Mouse (Mus musculus): ENCODE measurements around the gene Lst1.
A peak's percentile ranks its signal among the peaks of the same experiment; 100 is the strongest.

The Lst1 gene

DNA sequence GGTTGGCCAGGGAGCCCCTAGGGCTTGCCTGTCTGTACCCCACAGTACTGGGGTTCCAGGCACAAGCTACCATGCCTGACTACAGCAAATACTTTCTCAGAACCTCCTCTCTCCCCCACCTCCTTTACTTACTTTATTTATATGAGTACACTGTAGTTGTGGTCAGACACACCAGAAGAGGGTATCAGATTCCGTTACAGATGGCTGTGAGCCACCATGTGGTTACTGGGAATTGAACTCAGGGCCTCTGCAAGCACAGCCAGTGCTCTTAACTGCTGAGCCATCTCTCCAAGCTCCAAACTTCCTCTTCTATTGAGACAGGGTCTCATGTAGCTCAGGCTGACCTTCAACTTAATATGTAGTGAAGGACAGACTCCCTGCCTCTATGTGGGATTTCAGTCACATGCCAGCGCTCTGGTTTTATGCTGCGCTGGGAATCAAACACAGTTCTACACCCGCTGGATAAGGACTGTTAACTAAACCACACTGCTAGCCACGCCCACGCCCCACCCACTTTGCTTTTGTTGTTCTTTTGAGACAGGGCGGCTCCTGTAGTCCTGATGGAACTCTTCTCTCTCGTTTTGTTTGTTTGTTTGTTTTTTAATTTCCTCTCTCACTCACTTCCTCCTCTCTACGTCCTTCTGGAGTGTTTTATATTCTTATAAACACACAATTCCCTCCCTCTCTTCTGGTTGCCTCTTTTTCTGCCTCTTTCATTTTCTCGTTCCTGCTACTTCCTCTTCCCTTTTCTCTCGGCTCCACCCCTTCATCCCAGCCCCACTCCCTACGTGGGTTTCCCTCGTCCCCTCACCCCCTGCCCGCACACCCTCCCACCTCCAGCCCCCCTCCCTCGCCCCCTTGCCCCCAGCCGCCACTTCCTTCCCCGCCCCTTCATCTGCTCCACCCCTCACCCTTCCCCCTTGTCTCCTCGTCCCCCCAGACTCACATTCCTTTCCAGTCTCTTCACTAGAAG is 2.3 kb downstream of the Lst1 start:
- peak; percentile 91 for DNase-seq (ENCODE audit: low read depth, low spot score)

DNA sequence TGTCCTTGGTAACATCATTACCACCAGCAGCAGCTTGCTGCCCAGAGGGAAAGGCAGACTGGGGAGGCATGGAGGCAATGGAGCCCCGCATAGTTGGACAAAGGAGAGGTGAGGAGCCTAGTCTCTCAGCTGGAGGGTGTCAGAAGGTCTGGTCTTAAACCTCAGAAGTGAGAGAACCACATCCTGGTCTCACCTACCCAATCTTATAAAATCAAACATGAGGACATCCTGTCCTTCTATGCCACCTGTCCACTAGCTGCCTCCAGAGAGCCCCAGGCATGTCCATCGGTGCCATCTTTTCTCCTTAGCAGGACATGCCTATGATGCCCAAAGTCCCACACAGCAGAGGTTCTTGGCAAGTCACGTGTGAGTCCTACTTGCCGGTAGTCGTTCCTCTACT is 8.1 kb downstream of the Lst1 start:
- DNase-seq (ENCODE audit: low read depth, low spot score): no peak

DNA sequence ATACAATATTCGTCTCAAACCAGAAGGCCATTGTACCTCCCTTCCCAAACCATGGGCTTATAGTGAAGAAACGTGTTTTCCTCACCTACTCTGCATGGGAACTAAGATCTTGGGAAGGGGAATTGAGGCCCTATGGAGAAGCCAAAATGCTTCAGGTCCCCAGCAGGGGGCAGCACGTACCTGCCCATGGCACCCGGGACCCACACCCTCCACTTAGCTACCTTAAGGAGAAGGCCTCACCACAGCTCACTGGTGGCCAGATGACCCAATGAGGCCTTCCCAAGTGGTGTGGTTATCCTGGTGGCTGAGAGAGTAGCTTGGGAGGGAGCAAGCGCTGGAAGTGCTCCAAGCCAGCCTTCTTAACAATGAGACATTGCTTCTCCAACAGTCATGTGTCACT is 9.7 kb downstream of the Lst1 start:
- DNase-seq (ENCODE audit: low read depth, low spot score): peak; percentile 85

DNA sequence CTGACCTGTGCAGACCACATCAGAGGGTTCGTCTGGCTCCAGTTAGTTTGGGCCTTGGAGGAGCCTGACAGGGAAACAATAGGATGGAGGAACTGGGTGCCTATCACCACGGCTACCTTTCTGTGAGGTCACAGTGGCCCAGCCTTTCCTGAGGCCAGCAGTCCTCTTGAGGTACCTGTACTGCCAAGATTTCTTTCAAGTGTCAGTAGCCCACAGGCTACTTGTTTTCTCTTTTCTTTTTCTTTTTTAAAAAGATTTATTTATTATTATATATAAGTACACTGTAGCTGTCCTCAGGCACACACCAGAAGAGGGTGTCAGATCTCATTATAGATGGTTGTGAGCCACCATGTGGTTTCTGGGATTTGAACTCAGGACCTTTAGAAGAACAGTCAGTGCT is 12.3 kb downstream of the Lst1 start, which contains the start of gene Aif1:
TSS of gene Aif1 (minus strand) at position 101 of the 400 bp plus-strand sequence.
- no peak for DNase-seq (ENCODE audit: low read depth, low spot score)

DNA sequence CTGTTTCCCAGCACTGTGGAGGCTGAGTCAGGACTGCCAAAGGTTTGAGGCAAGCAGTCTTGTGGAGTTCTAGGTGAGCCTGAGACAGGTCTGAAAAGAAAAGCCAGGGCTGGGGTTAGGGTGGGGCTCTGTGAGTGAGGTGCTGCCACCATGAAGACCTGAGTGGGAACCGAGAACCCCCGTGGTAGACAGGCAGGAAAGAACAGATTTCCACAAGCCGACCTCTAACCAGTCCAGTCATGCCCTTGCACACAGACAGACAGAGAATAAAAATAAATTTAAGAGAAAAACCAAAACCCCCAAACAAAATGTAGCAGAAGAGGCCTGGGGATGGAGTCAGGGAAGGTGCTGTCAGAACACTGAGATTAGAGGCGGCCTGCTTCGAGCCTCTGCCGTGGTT is 12.9 kb downstream of the Lst1 start:
- no peak for DNase-seq (ENCODE audit: low read depth, low spot score)

DNA sequence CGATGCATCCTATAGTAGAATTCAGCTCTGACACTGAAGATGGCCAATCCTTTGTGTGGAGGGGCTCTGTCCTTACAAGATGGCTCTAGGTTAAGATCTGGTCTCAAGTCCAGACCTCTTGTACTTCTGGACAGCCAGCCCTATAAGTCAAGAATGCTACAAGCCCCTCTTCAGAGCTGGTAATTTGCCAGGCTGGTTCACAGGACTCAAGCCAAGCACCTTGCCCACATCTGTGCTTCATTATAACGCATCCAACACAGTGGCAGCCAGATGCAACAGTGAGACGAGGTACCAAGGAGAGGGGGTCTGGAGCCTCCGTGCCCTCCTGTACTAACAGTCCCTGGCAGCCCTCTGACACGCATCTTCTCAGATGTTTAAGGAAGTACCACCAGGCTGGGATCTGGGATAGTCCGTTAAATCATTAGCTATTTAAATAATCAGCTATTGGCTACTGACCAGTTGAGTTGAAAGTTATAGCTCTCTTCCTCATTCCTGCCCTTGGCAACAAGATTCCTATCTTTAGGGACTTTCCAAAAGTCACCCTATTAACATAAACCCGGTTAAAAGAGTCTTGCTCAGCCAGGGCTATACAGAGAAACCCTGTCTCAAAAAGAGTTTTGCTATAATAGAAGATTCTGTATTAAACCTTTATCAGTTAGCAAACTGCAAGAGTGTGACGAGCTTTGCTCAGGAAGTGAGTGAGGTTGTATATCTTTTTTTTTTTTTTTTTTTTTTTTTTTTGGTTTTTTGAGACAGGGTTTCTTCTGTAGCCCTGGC is 13.8 kb downstream of the Lst1 start:
- DNase-seq (ENCODE audit: low read depth, low spot score): peak; percentile 74

DNA sequence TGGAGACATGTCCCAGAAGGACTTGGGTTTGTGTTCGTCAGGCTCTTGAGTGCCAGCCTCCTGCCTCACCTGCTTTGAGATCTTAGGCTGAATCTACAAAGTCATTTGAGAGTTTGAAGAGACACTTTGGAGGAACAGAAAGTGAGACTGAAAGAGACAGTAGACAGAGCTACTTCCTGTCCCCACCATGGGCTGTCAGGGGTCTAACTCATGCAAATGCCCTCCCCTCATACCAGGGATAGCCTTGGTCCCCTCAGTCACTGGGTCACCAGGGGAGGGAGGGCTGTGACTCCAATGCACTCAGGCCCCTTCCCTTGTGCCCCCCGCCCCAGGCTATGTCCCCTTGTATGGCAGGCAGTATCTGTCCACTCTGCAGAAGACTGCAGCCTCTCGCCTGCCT is 14.9 kb downstream of the Lst1 start:
- DNase-seq (ENCODE audit: low read depth, low spot score): peak; percentile 91

DNA sequence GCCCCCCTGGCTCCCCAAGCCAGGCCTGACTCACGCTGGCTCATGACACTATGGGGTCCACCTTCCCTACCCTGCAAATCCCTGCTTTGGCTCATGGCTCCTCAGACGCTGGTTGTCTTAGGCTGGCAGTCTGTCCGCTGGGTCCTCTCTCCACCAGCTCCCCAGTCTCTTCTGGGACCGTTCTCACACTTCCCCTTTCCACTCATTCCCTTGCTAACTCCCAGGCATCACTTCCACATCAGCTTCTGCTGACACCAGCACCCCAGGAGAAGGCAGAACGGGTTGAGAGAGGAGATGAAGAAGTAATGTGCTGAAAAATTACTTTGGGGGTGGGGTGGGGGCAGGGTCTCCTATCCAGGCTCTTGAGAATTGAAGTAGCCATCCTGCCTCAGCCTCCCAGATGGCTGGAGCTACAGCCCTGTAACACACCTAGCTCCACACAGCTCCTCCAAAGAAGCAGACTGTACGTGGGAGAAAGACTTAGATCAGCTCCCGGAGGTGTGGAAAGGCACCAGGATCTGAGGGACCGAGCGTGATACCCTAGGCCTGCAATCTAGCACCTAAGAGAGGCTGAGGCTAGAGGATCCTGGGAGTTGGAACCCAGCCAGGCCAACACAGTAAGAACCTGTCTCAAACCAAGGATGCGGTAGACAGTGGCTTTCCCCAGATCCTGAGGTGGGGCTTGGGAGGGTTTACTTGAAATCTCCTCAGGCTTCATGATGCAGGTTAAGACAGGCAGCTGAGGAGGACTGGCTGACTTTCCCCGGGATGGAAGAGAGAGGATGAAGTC is 15.6 kb downstream of the Lst1 start:
- DNase-seq (ENCODE audit: low read depth, low spot score): peak; percentile 73

DNA sequence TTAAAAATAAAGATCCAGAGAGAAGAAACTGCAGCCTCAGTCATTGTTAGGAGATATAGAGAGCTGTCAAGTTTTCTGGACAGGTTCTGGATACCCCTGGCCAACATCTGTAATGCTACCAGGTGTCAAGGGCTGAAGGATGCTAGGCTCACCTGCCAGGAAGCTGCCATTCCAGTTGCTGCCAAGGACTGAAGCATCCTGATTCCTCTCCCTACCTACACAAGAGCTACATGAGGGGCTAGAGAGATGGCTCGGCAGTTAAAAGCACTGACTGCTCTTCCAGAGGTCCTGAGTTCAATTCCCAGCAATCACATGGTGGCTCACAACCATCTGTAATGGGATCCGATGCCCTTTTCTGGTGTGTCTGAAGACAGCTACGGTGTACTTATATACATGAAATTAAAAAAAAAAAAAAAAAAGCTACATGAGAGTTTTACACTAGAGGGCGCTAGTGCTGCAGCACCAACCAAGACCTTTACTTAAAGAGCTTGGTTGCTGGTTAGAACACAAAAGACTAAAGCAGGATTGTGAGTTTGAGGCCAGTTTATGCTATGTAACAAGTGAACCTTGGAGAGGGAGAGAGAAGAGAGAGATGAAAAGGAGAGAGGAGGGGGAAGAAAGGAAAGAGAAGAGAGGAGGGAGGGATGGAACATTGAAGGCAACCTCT is 19.6 kb downstream of the Lst1 start:
- DNase-seq (ENCODE audit: low read depth, low spot score): peak; percentile 84

DNA sequence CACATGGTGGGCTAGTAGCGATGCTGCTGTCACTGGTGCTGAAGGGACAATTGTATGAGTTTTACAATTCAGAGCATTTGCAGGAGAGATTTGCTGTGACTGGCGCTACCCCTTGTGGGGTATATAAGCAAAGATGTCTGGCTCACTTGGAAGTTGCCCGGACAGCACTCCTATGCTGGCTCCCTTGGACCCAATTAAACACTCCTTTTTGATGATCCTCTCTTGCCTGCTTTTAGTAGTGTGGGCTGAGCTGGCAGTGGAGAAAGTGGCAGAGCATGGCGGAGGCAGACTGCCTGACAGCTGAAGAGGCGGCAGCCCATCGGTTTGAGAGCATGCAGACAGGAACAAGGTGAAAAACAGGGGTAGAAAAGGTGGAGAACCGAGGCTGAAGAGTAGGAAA is 20.4 kb downstream of the Lst1 start:
- no peak for DNase-seq (ENCODE audit: low read depth, low spot score)

DNA sequence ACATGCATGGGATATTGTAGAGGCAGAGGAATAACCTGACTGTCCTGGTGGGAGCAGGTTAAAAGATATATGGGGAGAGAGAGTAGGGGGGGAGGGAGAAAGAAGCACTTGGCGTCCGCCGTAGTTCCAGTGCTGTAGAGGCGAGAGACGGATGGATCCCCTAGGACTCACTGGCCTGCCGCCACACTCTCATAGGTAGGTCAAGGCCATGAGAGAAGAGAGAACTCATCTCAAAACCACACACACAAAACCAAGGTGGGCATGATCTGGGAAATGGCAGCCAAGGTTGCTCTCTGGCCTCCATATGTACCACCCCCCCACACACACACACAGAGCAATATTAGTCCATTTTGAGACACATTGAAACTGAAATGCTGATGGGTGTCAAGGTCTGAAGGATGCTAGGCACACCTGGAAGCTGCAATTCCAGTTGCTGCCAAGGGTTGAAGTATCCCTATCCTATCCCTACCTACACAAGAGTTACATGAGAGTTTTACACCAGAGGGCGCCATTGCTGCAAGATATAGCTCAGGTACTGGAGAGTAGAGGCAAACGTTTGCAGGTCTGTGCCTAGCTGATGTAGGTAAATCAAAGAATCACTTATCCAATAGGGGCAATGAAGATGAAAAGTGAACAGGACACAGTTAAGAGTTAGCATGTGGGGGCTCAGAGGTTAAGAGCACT is 21.7 kb downstream of the Lst1 start:
- DNase-seq (ENCODE audit: low read depth, low spot score): peak; percentile 88

DNA sequence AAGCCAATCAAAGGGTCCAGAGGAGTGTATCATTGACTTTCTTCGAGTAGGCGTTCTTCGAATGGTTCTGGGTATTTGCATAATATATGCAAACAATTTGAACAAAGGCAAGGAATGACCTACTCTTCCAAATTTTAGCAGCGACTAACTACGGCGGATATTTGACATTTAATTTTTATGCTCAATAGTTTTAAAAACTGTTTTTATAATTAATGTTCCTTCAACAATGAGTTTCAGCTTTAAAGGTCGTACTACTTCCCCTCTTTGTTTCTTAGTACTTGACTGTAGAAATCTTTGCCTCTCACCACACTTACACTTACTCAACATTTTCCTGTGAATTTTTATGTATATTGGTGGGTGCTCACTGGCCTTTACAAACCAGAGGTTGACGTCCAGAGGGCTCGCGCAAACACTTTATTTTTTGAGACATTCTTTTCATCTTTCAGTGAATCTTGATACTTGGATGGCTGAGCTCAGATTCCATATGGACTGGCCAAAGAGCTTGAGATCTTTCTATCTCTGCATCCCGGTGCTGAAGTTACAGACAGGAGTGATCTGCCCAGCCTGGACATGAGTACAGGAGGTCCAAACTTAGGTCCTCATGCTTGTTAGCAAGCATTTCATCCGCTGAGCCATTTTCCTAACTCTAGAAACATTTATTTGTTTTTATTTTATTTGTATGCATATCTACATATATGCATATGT is 22.6 kb downstream of the Lst1 start:
- peak; percentile 35 for DNase-seq (ENCODE audit: low read depth, low spot score)

DNA sequence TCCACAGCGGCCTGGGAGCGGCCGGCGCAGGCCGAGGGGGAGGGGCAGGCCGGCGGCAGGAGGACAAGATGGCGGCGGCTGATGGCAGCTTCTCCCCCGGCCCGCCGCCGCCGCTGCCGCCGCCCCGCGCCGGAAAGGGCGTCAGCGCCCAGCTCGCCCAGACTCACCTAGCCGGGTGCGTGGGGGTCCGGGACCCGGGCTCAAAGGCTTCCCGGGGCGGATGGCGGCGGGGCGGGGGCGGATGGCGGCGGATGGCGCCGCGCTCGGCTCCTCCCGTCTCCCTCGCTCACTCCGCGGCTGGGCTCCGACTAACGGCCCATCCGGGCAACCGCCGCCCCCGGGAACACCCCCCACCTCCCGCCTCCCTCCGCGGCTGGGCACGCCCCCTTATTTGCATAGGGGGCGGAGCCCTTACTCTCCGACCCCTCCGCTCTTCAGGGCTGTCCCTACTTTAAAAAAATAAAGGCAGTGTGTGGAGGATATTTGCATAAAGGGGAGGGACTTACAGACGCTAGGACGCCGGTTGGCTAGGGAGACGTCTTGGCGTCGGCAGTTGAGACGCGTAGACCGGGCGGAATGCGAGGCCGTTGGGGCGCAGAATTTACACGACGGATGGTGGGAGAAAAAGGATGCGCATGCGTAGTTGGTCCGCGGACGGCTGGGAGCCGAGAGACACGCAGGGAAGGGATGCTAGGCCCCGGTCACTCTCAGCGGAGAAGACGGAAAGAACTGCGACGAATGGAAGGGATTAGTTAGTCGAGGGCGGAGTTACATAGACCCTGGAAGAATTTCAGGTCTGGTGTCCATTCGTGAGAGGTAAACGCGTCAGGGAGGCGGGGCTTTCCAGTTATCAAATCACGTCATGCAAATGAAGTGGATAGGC is 23.4 kb downstream of the Lst1 start, which contains the start of gene Prrc2a:
TSS of gene Prrc2a (minus strand) at position 330 of the 883 bp plus-strand sequence.
- DNase-seq (ENCODE audit: low read depth, low spot score): peak; percentile 99

DNA sequence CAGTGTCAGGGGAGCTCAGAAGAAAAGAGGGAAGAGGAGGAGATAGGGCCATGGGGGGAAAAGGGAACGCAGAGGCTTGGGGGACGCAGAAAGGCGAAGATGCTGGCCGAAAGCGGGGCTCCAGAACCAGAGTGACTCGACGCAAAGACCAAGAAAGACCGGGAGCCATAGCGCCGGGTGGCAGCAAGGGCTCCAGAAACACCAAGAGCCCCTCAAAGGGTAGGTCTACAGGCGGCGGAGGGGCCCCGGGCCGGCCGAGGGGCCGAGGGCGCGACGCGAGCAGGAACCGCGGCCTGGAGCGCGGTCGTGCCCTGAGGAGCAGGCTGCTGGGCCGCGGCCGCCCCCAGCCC is 24.0 kb downstream of the Lst1 start:
- peak; percentile 33 for DNase-seq (ENCODE audit: low read depth, low spot score)

DNA sequence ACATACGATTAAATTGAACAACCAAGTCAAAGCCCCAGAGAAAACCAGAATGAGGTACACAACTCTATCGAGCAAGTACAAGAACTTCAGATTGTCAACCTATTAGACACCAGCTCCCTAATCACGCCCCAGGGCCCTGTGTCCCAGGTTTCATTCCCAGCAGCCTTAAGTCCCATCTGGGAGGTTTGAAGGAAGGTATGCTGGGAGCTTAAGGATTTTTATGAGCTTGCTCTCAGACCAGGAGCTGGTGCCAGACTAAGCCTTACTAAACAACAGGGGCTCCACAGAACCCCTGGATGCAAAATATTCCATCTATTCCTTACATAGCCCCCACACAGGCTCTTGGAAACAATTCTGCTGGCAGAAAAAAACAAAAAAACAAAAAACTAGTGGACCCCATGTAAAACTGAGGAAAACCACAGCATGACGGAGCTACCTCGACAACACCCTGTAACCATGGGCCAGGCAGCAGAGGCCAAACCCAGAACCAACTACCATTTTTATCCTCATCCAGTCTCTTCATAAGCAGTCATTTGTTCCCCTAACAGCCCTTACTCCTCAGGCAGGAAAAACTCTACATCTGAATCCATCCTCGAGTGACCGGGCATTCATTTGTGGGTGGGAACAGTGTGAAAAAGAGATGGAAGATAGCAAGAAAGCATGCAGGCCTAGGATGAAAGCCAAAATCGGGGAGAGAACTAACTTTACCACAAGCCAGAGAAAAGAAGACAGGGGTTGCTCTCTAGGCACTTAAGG is 24.7 kb downstream of the Lst1 start:
- no peak for DNase-seq (ENCODE audit: low read depth, low spot score)

DNA sequence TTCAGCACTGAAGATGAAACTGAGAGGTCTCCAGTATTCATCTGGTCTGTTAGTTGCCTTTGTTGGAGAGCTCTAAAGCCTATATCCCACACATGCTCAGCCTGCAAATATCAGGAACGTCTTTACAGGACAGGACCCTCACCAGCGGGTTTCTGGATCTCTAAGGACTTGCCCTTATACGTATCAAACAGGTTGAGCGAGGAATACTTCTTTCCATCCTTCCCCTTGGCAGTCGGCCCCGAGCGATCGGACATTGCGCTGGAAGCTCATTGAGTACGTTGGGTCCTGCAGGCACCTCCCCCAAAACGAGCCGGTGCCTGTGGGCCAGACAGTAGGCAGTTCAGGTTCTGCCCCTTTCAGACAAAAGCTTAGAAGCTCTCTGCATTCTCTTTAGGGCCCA is 25.5 kb downstream of the Lst1 start:
- DNase-seq (ENCODE audit: low read depth, low spot score): no peak

DNA sequence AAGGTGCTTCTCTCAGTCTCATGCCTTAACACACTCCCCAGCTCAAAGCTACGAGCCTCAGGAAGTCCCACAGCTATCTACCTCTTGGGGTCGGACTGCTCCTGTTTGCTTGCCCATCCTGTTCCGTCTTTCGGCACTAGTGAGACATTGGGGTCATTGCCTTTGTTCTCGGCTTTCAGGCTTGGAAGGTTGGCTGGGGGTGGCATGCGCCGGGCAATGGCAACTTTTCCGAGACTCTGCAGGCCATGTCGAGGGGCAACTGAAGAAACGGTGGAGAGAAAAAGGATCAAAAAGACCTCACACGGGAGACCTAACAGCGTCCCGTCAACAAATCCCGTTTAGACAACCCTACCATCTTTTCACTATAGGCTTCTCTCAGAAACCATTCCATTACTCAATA is 26.1 kb downstream of the Lst1 start:
- DNase-seq (ENCODE audit: low read depth, low spot score): no peak

DNA sequence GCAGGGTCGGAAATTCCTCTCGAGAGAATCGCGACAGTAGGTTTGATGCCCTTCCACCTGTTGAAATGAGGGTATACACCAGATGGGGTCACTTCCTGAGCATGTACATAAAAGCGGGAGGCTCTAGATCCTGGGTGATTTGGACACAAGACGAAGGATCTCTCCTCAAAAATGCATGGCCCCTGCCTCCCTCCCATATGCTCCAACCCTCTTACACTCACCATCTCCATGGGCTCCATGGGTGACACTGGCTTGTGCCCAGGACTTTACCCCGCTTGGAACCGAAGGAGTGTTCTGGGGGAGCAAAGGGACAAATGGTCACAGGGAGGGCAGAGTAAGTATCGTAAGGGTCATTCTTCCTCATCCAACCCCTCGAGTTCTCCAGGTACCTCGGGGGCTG is 26.8 kb downstream of the Lst1 start:
- DNase-seq (ENCODE audit: low read depth, low spot score): no peak

Measured in A20 (cell line).